Mouse (Mus musculus): ENCODE measurements around the gene Uts2r. TPM values are rescaled to one million over a fixed set of nuclear protein-coding genes. Genes with fewer than 3 reads are reported as not detected.
A peak's percentile ranks its signal among the peaks of the same experiment; 100 is the strongest.

Uts2r gene
- total RNA-seq, 1 experiment: 0.80 TPM

DNA sequence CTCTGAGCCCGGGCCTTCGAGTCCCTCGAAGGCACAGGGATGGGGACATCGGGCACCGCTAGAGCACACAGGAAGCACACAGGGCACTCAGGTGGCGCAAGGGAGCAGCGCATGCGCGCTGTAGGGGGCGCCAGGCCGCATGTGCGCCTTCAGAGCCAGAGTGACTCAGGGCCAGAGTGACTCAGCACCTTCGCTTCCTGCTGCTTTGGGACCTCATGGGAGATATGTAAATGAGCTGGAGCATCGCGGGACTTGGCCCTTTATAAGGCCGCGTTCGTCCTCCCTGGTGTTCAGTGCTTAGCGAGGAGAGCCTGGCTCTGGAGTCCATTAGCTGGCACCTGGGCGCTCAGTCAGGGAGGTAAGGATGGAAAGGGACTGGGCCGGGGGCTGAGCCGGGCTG is 14.2 kb upstream of the Uts2r start, which contains the start of gene Tex19.1:
Tex19.1 (plus strand) TSS at position 279 of the 400 bp plus-strand sequence.
- peak within 1 kb of the TSS; percentile 64 to 75 for H3K4me3 ChIP-seq (ENCODE audit: insufficient read depth in 1 of 2, low read depth in 1 of 2, low read length in 2 of 2, poor library complexity in 1 of 2, severe bottlenecking in 1 of 2)
- peak; percentile 80 for DNase-seq (ENCODE audit: low read depth, low spot score)
- peaks cover 5% of the 10 kb centered on the region; the same call in 1 of the 2 replicates for H3K36me3 ChIP-seq (ENCODE audit: control insufficient read depth, insufficient read depth, low read length, poor library complexity, severe bottlenecking)
- peak within 1 kb of the TSS; percentile 53; the same call in 1 of the 2 replicates for H3K27ac ChIP-seq (ENCODE audit: insufficient read depth, low read depth, low read length, poor library complexity, severe bottlenecking)
- TF ChIP-seq ZC3H11A (IDR thresholded peaks at IDR 0.05; ENCODE audit: borderline replicate concordance, low read depth, low read length) (no peak; the same call in 1 of the 2 replicates), CHD2 (IDR thresholded peaks at IDR 0.05; ENCODE audit: low read depth, low read length) (peak; percentile 97), ZNF384 (IDR thresholded peaks at IDR 0.05; ENCODE audit: low read depth, low read length) (no peak), MAFK (IDR thresholded peaks at IDR 0.05; ENCODE audit: insufficient read depth, low read depth, low read length) (peak; percentile 100), HCFC1 (IDR thresholded peaks at IDR 0.05; ENCODE audit: borderline replicate concordance, insufficient read depth, low read length) (peak; percentile 63; the same call in 1 of the 2 replicates)
- H3K9ac ChIP-seq (ENCODE audit: insufficient read depth, low read depth, low read length, poor library complexity, severe bottlenecking): peak within 1 kb of the TSS; percentile 69
- in situ Hi-C loops (cut with MboI; ENCODE audit: low sequenced_read_pairs in 2 of 2, unreplicated experiment in 2 of 2): no loop called here
- peaks cover 3 to 8% of the 10 kb centered on the region in 2 experiments; a peak in 1 of 4 replicates for H3K4me1 ChIP-seq (ENCODE audit: control insufficient read depth in 2 of 2, insufficient read depth in 2 of 2, low read length in 2 of 2, poor library complexity in 1 of 2)
- H3K9me3 ChIP-seq (ENCODE audit: control insufficient read depth, insufficient read depth, low read depth, low read length): no peaks in the 10 kb centered on the region

GRCm38 (mm10) chr11:121148193-121148592 is 11.9 kb upstream of the Uts2r start:
- TF ChIP-seq ZC3H11A (IDR thresholded peaks at IDR 0.05; ENCODE audit: borderline replicate concordance, low read depth, low read length) (0 out of 2 replicates have a peak, but pooled peaks have one; percentile 3), CHD2 (IDR thresholded peaks at IDR 0.05; ENCODE audit: low read depth, low read length) (no peak), ZNF384 (IDR thresholded peaks at IDR 0.05; ENCODE audit: low read depth, low read length) (no peak), HCFC1 (IDR thresholded peaks at IDR 0.05; ENCODE audit: borderline replicate concordance, insufficient read depth, low read length) (0 out of 2 replicates have a peak, but pooled peaks have one; percentile 39)
- H3K9ac ChIP-seq (ENCODE audit: insufficient read depth, low read depth, low read length, poor library complexity, severe bottlenecking): no peak overlapping the region
- peaks cover 8% of the 10 kb centered on the region; the same call in 1 of the 2 replicates for H3K36me3 ChIP-seq (ENCODE audit: control insufficient read depth, insufficient read depth, low read length, poor library complexity, severe bottlenecking)
- no peak overlapping the region for H3K27ac ChIP-seq (ENCODE audit: insufficient read depth, low read depth, low read length, poor library complexity, severe bottlenecking)
- H3K9me3 ChIP-seq (ENCODE audit: control insufficient read depth, insufficient read depth, low read depth, low read length): no peaks in the 10 kb centered on the region
- H3K4me1 ChIP-seq (ENCODE audit: control insufficient read depth in 2 of 2, insufficient read depth in 2 of 2, low read length in 2 of 2, poor library complexity in 1 of 2): peaks cover 3 to 8% of the 10 kb centered on the region in 2 experiments; a peak in 1 of 4 replicates
- DNase-seq (ENCODE audit: low read depth, low spot score): no peak
- H3K4me3 ChIP-seq (ENCODE audit: insufficient read depth in 1 of 2, low read depth in 1 of 2, low read length in 2 of 2, poor library complexity in 1 of 2, severe bottlenecking in 1 of 2): peak overlapping the region; percentile 10 to 75; a peak in 2 of 4 replicates
- in situ Hi-C loops (cut with MboI; ENCODE audit: low sequenced_read_pairs in 2 of 2, unreplicated experiment in 2 of 2): no loop called here

DNA sequence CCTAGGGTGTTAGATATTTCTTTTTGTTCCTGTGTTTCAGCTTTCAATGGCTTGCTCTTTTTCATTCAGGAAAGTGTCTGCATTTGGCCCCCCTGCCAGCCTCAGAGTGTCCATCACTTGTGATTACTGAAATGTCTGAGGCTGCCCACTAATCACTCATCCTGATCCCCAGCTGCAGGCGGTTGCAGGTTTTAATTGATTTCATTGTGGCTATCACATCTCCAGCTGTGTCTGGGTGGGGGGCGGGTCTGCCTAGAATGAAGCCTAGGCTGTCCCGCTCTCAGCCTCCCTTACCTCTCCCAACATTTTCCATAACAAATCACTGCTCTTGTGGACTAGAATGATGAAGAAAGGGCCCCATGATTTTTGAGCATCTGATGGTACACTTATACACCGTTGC is 5.9 kb upstream of the Uts2r start:
- Histone ChIP-seq H3K9me3 (ENCODE audit: control insufficient read depth, insufficient read depth, low read depth, low read length) (no peaks in the 10 kb centered on the region), H3K27ac (ENCODE audit: insufficient read depth, low read depth, low read length, poor library complexity, severe bottlenecking) (no peak overlapping the region), H3K36me3 (ENCODE audit: control insufficient read depth, insufficient read depth, low read length, poor library complexity, severe bottlenecking) (peaks cover 3% of the 10 kb centered on the region; the same call in 1 of the 2 replicates), H3K4me1 (ENCODE audit: control insufficient read depth in 2 of 2, insufficient read depth in 2 of 2, low read length in 2 of 2, poor library complexity in 1 of 2) (peaks cover 2 to 4% of the 10 kb centered on the region in 2 experiments; a peak in 2 of 4 replicates), H3K9ac (ENCODE audit: insufficient read depth, low read depth, low read length, poor library complexity, severe bottlenecking) (no peak overlapping the region), H3K4me3 (ENCODE audit: insufficient read depth in 1 of 2, low read depth in 1 of 2, low read length in 2 of 2, poor library complexity in 1 of 2, severe bottlenecking in 1 of 2) (no peak overlapping the region)
- in situ Hi-C loops (cut with MboI; ENCODE audit: low sequenced_read_pairs in 2 of 2, unreplicated experiment in 2 of 2): no loop called here
- no peak for TF ChIP-seq CHD2 (IDR thresholded peaks at IDR 0.05; ENCODE audit: low read depth, low read length)
- no peak for TF ChIP-seq ZC3H11A (IDR thresholded peaks at IDR 0.05; ENCODE audit: borderline replicate concordance, low read depth, low read length)
- TF ChIP-seq HCFC1 (IDR thresholded peaks at IDR 0.05; ENCODE audit: borderline replicate concordance, insufficient read depth, low read length): no peak
- TF ChIP-seq MAFK (IDR thresholded peaks at IDR 0.05; ENCODE audit: insufficient read depth, low read depth, low read length): no peak
- TF ChIP-seq ZNF384 (IDR thresholded peaks at IDR 0.05; ENCODE audit: low read depth, low read length): no peak
- DNase-seq (ENCODE audit: low read depth, low spot score): no peak

GRCm38 (mm10) chr11:121156411-121156891 is 3.6 kb upstream of the Uts2r start:
- Histone ChIP-seq H3K9ac (ENCODE audit: insufficient read depth, low read depth, low read length, poor library complexity, severe bottlenecking) (peak overlapping the region; percentile 37; the same call in 1 of the 2 replicates), H3K4me1 (ENCODE audit: control insufficient read depth in 2 of 2, insufficient read depth in 2 of 2, low read length in 2 of 2, poor library complexity in 1 of 2) (peaks cover 2 to 7% of the 10 kb centered on the region in 2 experiments; a peak in 2 of 4 replicates), H3K27ac (ENCODE audit: insufficient read depth, low read depth, low read length, poor library complexity, severe bottlenecking) (no peak overlapping the region), H3K9me3 (ENCODE audit: control insufficient read depth, insufficient read depth, low read depth, low read length) (no peaks in the 10 kb centered on the region), H3K36me3 (ENCODE audit: control insufficient read depth, insufficient read depth, low read length, poor library complexity, severe bottlenecking) (peaks cover 3% of the 10 kb centered on the region; the same call in 1 of the 2 replicates), H3K4me3 (ENCODE audit: insufficient read depth in 1 of 2, low read depth in 1 of 2, low read length in 2 of 2, poor library complexity in 1 of 2, severe bottlenecking in 1 of 2) (peak overlapping the region; percentile 53 to 54)
- in situ Hi-C loops (cut with MboI; ENCODE audit: low sequenced_read_pairs in 2 of 2, unreplicated experiment in 2 of 2): no loop called here
- TF ChIP-seq CHD2 (IDR thresholded peaks at IDR 0.05; ENCODE audit: low read depth, low read length) (no peak), ZNF384 (IDR thresholded peaks at IDR 0.05; ENCODE audit: low read depth, low read length) (no peak), ZC3H11A (IDR thresholded peaks at IDR 0.05; ENCODE audit: borderline replicate concordance, low read depth, low read length) (no peak), HCFC1 (IDR thresholded peaks at IDR 0.05; ENCODE audit: borderline replicate concordance, insufficient read depth, low read length) (no peak), MAFK (IDR thresholded peaks at IDR 0.05; ENCODE audit: insufficient read depth, low read depth, low read length) (no peak)
- DNase-seq (ENCODE audit: low read depth, low spot score): no peak

All from ES-E14 (cell line).